Mouse (Mus musculus): Measurements from ENCODE around the gene Ebf4.

Ebf4 gene

GRCm38 (mm10) chr2:130294936-130295277 is at the start of gene Ebf4:
Ebf4 (plus strand) TSS chr2:130295169.
- DNase-seq (ENCODE audit: low read depth, low spot score), result peak; percentile 41

GRCm38 (mm10) chr2:130246912-130247311 is 48.1 kb upstream of the Ebf4 start:
- DNase-seq (ENCODE audit: low read depth, low spot score), result peak; percentile 55

GRCm38 (mm10) chr2:130248226-130248625 is 46.7 kb upstream of the Ebf4 start:
- no peak for DNase-seq (ENCODE audit: low read depth, low spot score)

- DNase-seq (ENCODE audit: low read depth, low spot score), result no peak
Measured at GRCm38 (mm10) chr2:130256762-130257161, 38.2 kb upstream of the Ebf4 start.

- DNase-seq (ENCODE audit: low read depth, low spot score), result no peak
Measured at GRCm38 (mm10) chr2:130260822-130261221, 34.1 kb upstream of the Ebf4 start.

- DNase-seq (ENCODE audit: low read depth, low spot score), result no peak
Measured at GRCm38 (mm10) chr2:130261914-130262313, 33.1 kb upstream of the Ebf4 start.

- DNase-seq (ENCODE audit: low read depth, low spot score), result no peak
Measured at GRCm38 (mm10) chr2:130262398-130262797, 32.6 kb upstream of the Ebf4 start.

- DNase-seq (ENCODE audit: low read depth, low spot score), result no peak
Measured at GRCm38 (mm10) chr2:130265520-130265919, 29.4 kb upstream of the Ebf4 start.

- peak; percentile 55 for DNase-seq (ENCODE audit: low read depth, low spot score)
Measured at GRCm38 (mm10) chr2:130268074-130268473, 26.9 kb upstream of the Ebf4 start.

- DNase-seq (ENCODE audit: low read depth, low spot score), result no peak
Measured at GRCm38 (mm10) chr2:130273732-130274131, 21.2 kb upstream of the Ebf4 start.

GRCm38 (mm10) chr2:130274149-130274861 is 20.7 kb upstream of the Ebf4 start, which contains the start of gene Nop56:
Nop56 (plus strand) TSS chr2:130274430.
- DNase-seq (ENCODE audit: low read depth, low spot score), result peak; percentile 97

GRCm38 (mm10) chr2:130274862-130275261 is 20.1 kb upstream of the Ebf4 start:
- DNase-seq (ENCODE audit: low read depth, low spot score), result no peak

GRCm38 (mm10) chr2:130275649-130276048 is 19.3 kb upstream of the Ebf4 start:
- DNase-seq (ENCODE audit: low read depth, low spot score), result peak; percentile 89

GRCm38 (mm10) chr2:130279600-130280091 is 15.3 kb upstream of the Ebf4 start:
- DNase-seq (ENCODE audit: low read depth, low spot score), result peak; percentile 56

GRCm38 (mm10) chr2:130280224-130280623 is 14.7 kb upstream of the Ebf4 start:
- DNase-seq (ENCODE audit: low read depth, low spot score), result no peak

GRCm38 (mm10) chr2:130280818-130281217 is 14.2 kb upstream of the Ebf4 start:
- no peak for DNase-seq (ENCODE audit: low read depth, low spot score)

- peak; percentile 84 for DNase-seq (ENCODE audit: low read depth, low spot score)
Measured at GRCm38 (mm10) chr2:130283854-130284654, 10.9 kb upstream of the Ebf4 start, which contains the start of gene Idh3b. Idh3b (minus strand) TSS chr2:130284547.

- peak; percentile 69 for DNase-seq (ENCODE audit: low read depth, low spot score)
Measured at GRCm38 (mm10) chr2:130289086-130289485, 5.9 kb upstream of the Ebf4 start.

- peak; percentile 90 for DNase-seq (ENCODE audit: low read depth, low spot score)
Measured at GRCm38 (mm10) chr2:130291434-130291833, 3.5 kb upstream of the Ebf4 start.

- DNase-seq (ENCODE audit: low read depth, low spot score), result no peak
Measured at GRCm38 (mm10) chr2:130293009-130293408, 2.0 kb upstream of the Ebf4 start.

- DNase-seq (ENCODE audit: low read depth, low spot score), result peak; percentile 57
Measured at GRCm38 (mm10) chr2:130293486-130293885, 1.5 kb upstream of the Ebf4 start.

GRCm38 (mm10) chr2:130294218-130294935 is 592 bp upstream of the Ebf4 start:
- no peak for DNase-seq (ENCODE audit: low read depth, low spot score)
